Mouse (Mus musculus) myocyte (in vitro differentiated cells): ENCODE results near the gene Cuedc1. TPM values are rescaled to one million over a fixed set of nuclear protein-coding genes. Genes with fewer than 3 reads are reported as not detected.

ENCODE experiments used
- H3K27me3 ChIP-seq: one replicate; pipeline ENCODE4 v1.6.1; 2011; ENCODE audit not compliant: control insufficient read depth, insufficient read depth, insufficient read length
- H3K36me3 ChIP-seq: one replicate; pipeline ENCODE4 v1.6.1; 2011; ENCODE audit not compliant: control insufficient read depth, insufficient read depth
- H3K4me2 ChIP-seq: one replicate; pipeline ENCODE4 v1.6.1; 2011; ENCODE audit warnings: low read depth, control low read depth
- H3K4me3 ChIP-seq: one replicate; pipeline ENCODE4 v1.5.1; 2011; ENCODE audit warnings: mild to moderate bottlenecking, control low read depth, moderate library complexity
- H3K79me2 ChIP-seq: one replicate; pipeline ENCODE4 v1.6.1; 2011; ENCODE audit not compliant: control insufficient read depth, insufficient read depth
- H3ac ChIP-seq: one replicate; pipeline ENCODE4 v1.6.1; 2011; ENCODE audit not compliant: control insufficient read depth, insufficient read length
- CEBPB ChIP-seq: IDR thresholded peaks from 2 replicates; pipeline ENCODE4 v1.6.1; 2011; ENCODE audit warnings: mild to moderate bottlenecking, moderate library complexity; ENCODE audit not compliant: poor library complexity, insufficient read depth, severe bottlenecking
- E2F4 ChIP-seq: IDR thresholded peaks from one replicate; pipeline ENCODE4 v1.6.1; 2011; ENCODE audit warnings: mild to moderate bottlenecking, control low read depth, moderate library complexity; ENCODE audit not compliant: insufficient read depth
- MAX ChIP-seq: IDR thresholded peaks from one replicate; pipeline ENCODE4 v1.6.1; 2011; ENCODE audit warnings: low read depth, mild to moderate bottlenecking, control low read depth
- MYOD1 ChIP-seq, 3 experiments: IDR thresholded peaks; one replicate each; pipeline ENCODE4 v1.6.1; 2011; ENCODE audit warnings: control low read depth in 2 of 3, low read depth in 2 of 3, mild to moderate bottlenecking in 2 of 3, moderate library complexity in 1 of 3; ENCODE audit not compliant: insufficient read length in 2 of 3, control insufficient read depth in 1 of 3
- MYOG ChIP-seq, 3 experiments: IDR thresholded peaks; one replicate each; pipeline ENCODE4 v1.6.1; 2011; ENCODE audit warnings: control low read depth in 2 of 3, low read depth in 2 of 3, mild to moderate bottlenecking in 2 of 3; ENCODE audit not compliant: insufficient read length in 2 of 3, control insufficient read depth in 1 of 3, insufficient read depth in 1 of 3
- POLR2A ChIP-seq: IDR thresholded peaks from one replicate; pipeline ENCODE4 v1.6.1; 2011; ENCODE audit warnings: low read depth, mild to moderate bottlenecking, control low read depth, moderate library complexity; ENCODE audit not compliant: insufficient read length
- POLR2AphosphoS2 ChIP-seq: IDR thresholded peaks from one replicate; pipeline ENCODE4 v1.6.1; 2011; ENCODE audit warnings: low read depth, control low read depth; ENCODE audit not compliant: insufficient read length
- REST ChIP-seq: IDR thresholded peaks from one replicate; pipeline ENCODE4 v1.6.1; 2011; ENCODE audit warnings: mild to moderate bottlenecking, control low read depth, moderate library complexity; ENCODE audit not compliant: insufficient read depth, insufficient read length
- SRF ChIP-seq: IDR thresholded peaks from one replicate; pipeline ENCODE4 v1.6.1; 2011; ENCODE audit warnings: low read depth; ENCODE audit not compliant: control insufficient read depth, insufficient read length
- TCF12 ChIP-seq: IDR thresholded peaks from one replicate; pipeline ENCODE4 v1.6.1; 2011; ENCODE audit warnings: mild to moderate bottlenecking, control low read depth; ENCODE audit not compliant: poor library complexity, insufficient read depth, severe bottlenecking
- TCF3 ChIP-seq: IDR thresholded peaks from one replicate; pipeline ENCODE4 v1.6.1; 2011; ENCODE audit warnings: low read depth, control low read depth; ENCODE audit not compliant: insufficient read length
- USF1 ChIP-seq: IDR thresholded peaks from one replicate; pipeline ENCODE4 v1.6.1; 2011; ENCODE audit warnings: low read depth, mild to moderate bottlenecking, control low read depth, moderate library complexity
- polyA plus RNA-seq: library from polyadenylated mRNA; unstranded; fragments of >200 nt; fragmentation: generic; extraction: Trizol; gene quantifications from one replicate; pipeline ENCODE4 v1.2.1, GENCODE M21; 2012; ENCODE audit warnings: missing spikeins

Cuedc1 gene
- polyA plus RNA-seq, 1 experiment, result 40.8 TPM

GRCm38 (mm10) chr11:88188216-88188615, 90.4 kb downstream of the Cuedc1 start:
- no peak overlapping the region for H3K4me3 ChIP-seq
- no peak for TF ChIP-seq TCF12
- no peak for TF ChIP-seq POLR2AphosphoS2
- TF ChIP-seq CEBPB, result no peak
- no peak for TF ChIP-seq MYOG (IDR thresholded peaks at IDR 0.05; ENCODE audit: control insufficient read depth in 1 of 3, insufficient read depth in 1 of 3, insufficient read length in 2 of 3, low read depth in 2 of 3)
- no peak for TF ChIP-seq USF1
- no peak for TF ChIP-seq MAX
- no peaks in the 10 kb centered on the region for H3K79me2 ChIP-seq
- peak overlapping the region; percentile 59 for H3K4me2 ChIP-seq
- H3K36me3 ChIP-seq, result no peaks in the 10 kb centered on the region
- no peak overlapping the region for H3ac ChIP-seq
- no peaks in the 10 kb centered on the region for H3K27me3 ChIP-seq

GRCm38 (mm10) chr11:88188635-88189034, 90.8 kb downstream of the Cuedc1 start:
- no peak overlapping the region for H3K4me2 ChIP-seq
- no peaks in the 10 kb centered on the region for H3K36me3 ChIP-seq
- no peak overlapping the region for H3ac ChIP-seq
- H3K27me3 ChIP-seq, result no peaks in the 10 kb centered on the region
- TF ChIP-seq TCF12 (no peak), POLR2A (no peak), MYOD1 (IDR thresholded peaks at IDR 0.05; ENCODE audit: control insufficient read depth in 1 of 3, insufficient read length in 2 of 3, low read depth in 2 of 3) (no peak), REST (no peak), CEBPB (no peak), TCF3 (no peak), SRF (no peak), MYOG (IDR thresholded peaks at IDR 0.05; ENCODE audit: control insufficient read depth in 1 of 3, insufficient read depth in 1 of 3, insufficient read length in 2 of 3, low read depth in 2 of 3) (no peak), USF1 (no peak), POLR2AphosphoS2 (no peak), E2F4 (no peak), MAX (no peak)
- no peak overlapping the region for H3K4me3 ChIP-seq
- H3K79me2 ChIP-seq, result no peaks in the 10 kb centered on the region

- H3K4me3 ChIP-seq, result no peak overlapping the region
- no peak for TF ChIP-seq MYOD1 (IDR thresholded peaks at IDR 0.05; ENCODE audit: control insufficient read depth in 1 of 3, insufficient read length in 2 of 3, low read depth in 2 of 3)
- no peak for TF ChIP-seq POLR2A
- TF ChIP-seq MAX, result no peak
- TF ChIP-seq POLR2AphosphoS2, result no peak
- TF ChIP-seq E2F4, result no peak
- TF ChIP-seq MYOG (IDR thresholded peaks at IDR 0.05; ENCODE audit: control insufficient read depth in 1 of 3, insufficient read depth in 1 of 3, insufficient read length in 2 of 3, low read depth in 2 of 3), result no peak
- TF ChIP-seq CEBPB, result no peak
- no peak for TF ChIP-seq REST
- TF ChIP-seq TCF3, result no peak
Measured at GRCm38 (mm10) chr11:88192595-88192994, 94.7 kb downstream of the Cuedc1 start.

GRCm38 (mm10) chr11:88193098-88193823, 95.4 kb downstream of the Cuedc1 start:
- Histone ChIP-seq H3K4me2 (no peak overlapping the region), H3ac (no peak overlapping the region), H3K4me3 (no peak overlapping the region), H3K79me2 (no peaks in the 10 kb centered on the region), H3K27me3 (no peaks in the 10 kb centered on the region), H3K36me3 (no peaks in the 10 kb centered on the region)
- no peak for TF ChIP-seq SRF
- no peak for TF ChIP-seq MAX
- no peak for TF ChIP-seq TCF12
- TF ChIP-seq POLR2AphosphoS2, result no peak
- TF ChIP-seq E2F4, result no peak
- TF ChIP-seq MYOD1 (IDR thresholded peaks at IDR 0.05; ENCODE audit: control insufficient read depth in 1 of 3, insufficient read length in 2 of 3, low read depth in 2 of 3), result no peak
- no peak for TF ChIP-seq MYOG (IDR thresholded peaks at IDR 0.05; ENCODE audit: control insufficient read depth in 1 of 3, insufficient read depth in 1 of 3, insufficient read length in 2 of 3, low read depth in 2 of 3)
- TF ChIP-seq REST, result no peak
- TF ChIP-seq POLR2A, result no peak
- no peak for TF ChIP-seq TCF3
- no peak for TF ChIP-seq USF1
- TF ChIP-seq CEBPB, result no peak

More at GRCm38 (mm10) chr11:88192595-88192994, 94.7 kb downstream of the Cuedc1 start:
- Histone ChIP-seq H3K27me3 (no peaks in the 10 kb centered on the region), H3ac (no peak overlapping the region), H3K4me2 (no peak overlapping the region), H3K36me3 (no peaks in the 10 kb centered on the region), H3K79me2 (no peaks in the 10 kb centered on the region)
